Mouse (Mus musculus): ENCODE results near the gene Pla2g4c. TPM values are rescaled to one million over a fixed set of nuclear protein-coding genes. Genes with fewer than 3 reads are reported as not detected.

Pla2g4c gene
- polyA plus RNA-seq, 1 experiment = 1.1 TPM

GRCm38 (mm10) chr7:13321424-13321823 is 3.0 kb upstream of the Pla2g4c start:
- Histone ChIP-seq H3K4me1 (ENCODE audit: control insufficient read depth, insufficient read depth, low read length) (no peaks in the 10 kb centered on the region), H3K4me3 (ENCODE audit: insufficient read depth, low read length) (no peak overlapping the region), H3K27ac (ENCODE audit: insufficient read depth, low read length) (no peak overlapping the region)
- TF ChIP-seq POLR2A (IDR thresholded peaks at IDR 0.05; ENCODE audit: low read depth, low read length) (no peak), CTCF (IDR thresholded peaks at IDR 0.05; ENCODE audit: borderline replicate concordance, insufficient read depth, low read length) (no peak)

GRCm38 (mm10) chr7:13330575-13330974 is 6.1 kb downstream of the Pla2g4c start:
- Histone ChIP-seq H3K27ac (ENCODE audit: insufficient read depth, low read length) (no peak overlapping the region), H3K4me3 (ENCODE audit: insufficient read depth, low read length) (no peak overlapping the region), H3K4me1 (ENCODE audit: control insufficient read depth, insufficient read depth, low read length) (no peaks in the 10 kb centered on the region)
- TF ChIP-seq CTCF (IDR thresholded peaks at IDR 0.05; ENCODE audit: borderline replicate concordance, insufficient read depth, low read length) (no peak), POLR2A (IDR thresholded peaks at IDR 0.05; ENCODE audit: low read depth, low read length) (no peak)

GRCm38 (mm10) chr7:13355943-13356342 is 31.5 kb downstream of the Pla2g4c start:
- TF ChIP-seq CTCF (IDR thresholded peaks at IDR 0.05; ENCODE audit: borderline replicate concordance, insufficient read depth, low read length) (no peak), POLR2A (IDR thresholded peaks at IDR 0.05; ENCODE audit: low read depth, low read length) (no peak)
- Histone ChIP-seq H3K4me3 (ENCODE audit: insufficient read depth, low read length) (no peak overlapping the region), H3K4me1 (ENCODE audit: control insufficient read depth, insufficient read depth, low read length) (no peaks in the 10 kb centered on the region), H3K27ac (ENCODE audit: insufficient read depth, low read length) (no peak overlapping the region)

- Histone ChIP-seq H3K4me3 (ENCODE audit: insufficient read depth, low read length) (no peak overlapping the region), H3K4me1 (ENCODE audit: control insufficient read depth, insufficient read depth, low read length) (no peaks in the 10 kb centered on the region), H3K27ac (ENCODE audit: insufficient read depth, low read length) (no peak overlapping the region)
- TF ChIP-seq POLR2A (IDR thresholded peaks at IDR 0.05; ENCODE audit: low read depth, low read length) = no peak
- no peak for TF ChIP-seq CTCF (IDR thresholded peaks at IDR 0.05; ENCODE audit: borderline replicate concordance, insufficient read depth, low read length)
These were observed 56.1 kb downstream of the Pla2g4c start for GRCm38 (mm10) chr7:13380588-13380987.

- TF ChIP-seq CTCF (IDR thresholded peaks at IDR 0.05; ENCODE audit: borderline replicate concordance, insufficient read depth, low read length) (no peak), POLR2A (IDR thresholded peaks at IDR 0.05; ENCODE audit: low read depth, low read length) (no peak)
- Histone ChIP-seq H3K4me1 (ENCODE audit: control insufficient read depth, insufficient read depth, low read length) (no peaks in the 10 kb centered on the region), H3K27ac (ENCODE audit: insufficient read depth, low read length) (no peak within 1 kb of the TSS), H3K4me3 (ENCODE audit: insufficient read depth, low read length) (no peak within 1 kb of the TSS)
These were observed 73.4 kb downstream of the Pla2g4c start, which contains the start of gene Cabp5 for GRCm38 (mm10) chr7:13397832-13398231. Gene Cabp5 (plus strand): TSS chr7:13398132.

Other genes with a start within 250 kb of the Pla2g4c start
- gene Vmn1r85, start 229.5 kb upstream of the Pla2g4c start, polyA plus RNA-seq (2011; ENCODE audit: insufficient read length, low read depth, missing spikeins) = not detected in 2 replicates
- gene Vmn1r86, start 204.7 kb upstream of the Pla2g4c start, polyA plus RNA-seq (2011; ENCODE audit: insufficient read length, low read depth, missing spikeins) = not detected in 2 replicates
- gene Vmn1r87, start 184.5 kb upstream of the Pla2g4c start, polyA plus RNA-seq (2011; ENCODE audit: insufficient read length, low read depth, missing spikeins) = 0.28 TPM in 1 of 2 replicates, not detected in the other
- gene Vmn1r88, start 165.1 kb upstream of the Pla2g4c start, polyA plus RNA-seq (2011; ENCODE audit: insufficient read length, low read depth, missing spikeins) = 0.07 and 0.09 TPM in 2 replicates
- gene Vmn1r89, start 111.6 kb upstream of the Pla2g4c start, polyA plus RNA-seq (2011; ENCODE audit: insufficient read length, low read depth, missing spikeins) = not detected in 2 replicates
- 29.9 and 37.1 TPM in 2 replicates for gene Lig1, start 47.4 kb upstream of the Pla2g4c start, polyA plus RNA-seq (2011; ENCODE audit: insufficient read length, low read depth, missing spikeins)
- 6.5 and 9.0 TPM in 2 replicates for gene Zswim9, start 45.9 kb upstream of the Pla2g4c start, polyA plus RNA-seq (2011; ENCODE audit: insufficient read length, low read depth, missing spikeins)
- gene Cabp5, start 73.5 kb downstream of the Pla2g4c start, polyA plus RNA-seq (2011; ENCODE audit: insufficient read length, low read depth, missing spikeins) = not detected in 2 replicates
- not detected in 2 replicates for gene Bsph1, start 126.2 kb downstream of the Pla2g4c start, polyA plus RNA-seq (2011; ENCODE audit: insufficient read length, low read depth, missing spikeins)
- gene Bsph2, start 246.4 kb downstream of the Pla2g4c start, polyA plus RNA-seq (2011; ENCODE audit: insufficient read length, low read depth, missing spikeins) = not detected in 2 replicates

Data from embryonic fibroblast, embryonic 13.5 days (primary cell).